Mouse (Mus musculus): ENCODE data around the gene Smim12. TPM values are rescaled to one million over a fixed set of nuclear protein-coding genes. Genes with fewer than 3 reads are reported as not detected.

The Smim12 gene
- polyA plus RNA-seq (2017; shearing (Covaris generic)): 21.4 TPM

DNA sequence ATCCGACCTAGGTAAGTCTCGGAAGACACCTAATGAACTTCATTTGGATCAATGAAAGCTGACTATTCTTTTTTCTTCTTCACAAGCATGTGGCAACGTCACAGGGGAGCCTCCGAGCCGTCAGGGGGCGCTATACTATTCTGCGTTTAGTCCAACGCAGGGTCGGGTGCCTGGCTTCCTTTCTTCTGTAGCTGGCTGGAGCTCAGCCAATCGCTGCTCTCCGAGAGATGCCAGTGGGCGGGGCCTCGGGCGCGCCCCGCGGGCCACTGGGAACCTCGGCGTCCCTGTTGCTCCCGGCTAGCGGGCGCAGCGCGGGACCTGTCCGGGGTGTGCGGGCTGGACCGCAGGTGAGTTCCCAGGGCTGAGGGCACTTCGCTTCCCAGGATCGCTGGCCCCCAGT, at the start of gene Smim12:
Smim12 (plus strand) TSS at position 233 of the 400 bp plus-strand sequence.

Other genes starting within 250 kb of the Smim12 start
- 190 TPM for gene Sfpq, start 222.5 kb upstream of the Smim12 start, polyA plus RNA-seq (2017; shearing (Covaris generic))
- gene Zmym1, start 182.6 kb upstream of the Smim12 start, polyA plus RNA-seq (2017; shearing (Covaris generic)): 58.3 TPM
- gene Zmym6, start 166.4 kb upstream of the Smim12 start, polyA plus RNA-seq (2017; shearing (Covaris generic)): 24.0 TPM
- gene Tmem35b, start 120.1 kb upstream of the Smim12 start, polyA plus RNA-seq (2017; shearing (Covaris generic)): 7.1 TPM
- gene Dlgap3, start 74.6 kb upstream of the Smim12 start, polyA plus RNA-seq (2017; shearing (Covaris generic)): not detected
- not detected for gene Gja4, start 70.3 kb downstream of the Smim12 start, polyA plus RNA-seq (2017; shearing (Covaris generic))
- not detected for gene Gjb3, start 87.1 kb downstream of the Smim12 start, polyA plus RNA-seq (2017; shearing (Covaris generic))
- not detected for gene Gjb4, start 110.3 kb downstream of the Smim12 start, polyA plus RNA-seq (2017; shearing (Covaris generic))
- not detected for gene Gjb5, start 114.4 kb downstream of the Smim12 start, polyA plus RNA-seq (2017; shearing (Covaris generic))